Mouse (Mus musculus) embryonic facial prominence, embryonic 11.5 days (tissue): ENCODE measurements at regions not wholly inside any gene's neighbourhood (a gene's known extent, or its start where the extent isn't known, plus 50 kb on each side); places are given as distances from the start of the nearest gene placed in this dataset.

Experiments used
- ATAC-seq: fragments of 200-750 bp; cut with Nextera tagmentation; replicated peaks from 2 replicates; pipeline ENCODE4 v1.8.0; 2017; ENCODE audit warnings: low read depth; ENCODE audit not compliant: insufficient number of reproducible peaks, low FRiP score, low TSS enrichment
- DNase-seq: peaks from one replicate; pipeline ENCODE4 v3.0.0-alpha.2; 2015; ENCODE audit warnings: low spot score
- H3K27ac ChIP-seq: fragments of 300-500 bp; sonication (generic); replicated peaks from 2 replicates; pipeline ENCODE4 v1.5.1; 2014; ENCODE audit warnings: mild to moderate bottlenecking, low read depth, low read length, control low read depth
- H3K27me3 ChIP-seq: fragments of 300-500 bp; sonication (generic); 2 replicates; pipeline ENCODE4 v1.6.1; 2014; ENCODE audit warnings: mild to moderate bottlenecking, low read length, moderate library complexity, mixed read lengths; ENCODE audit not compliant: control insufficient read depth, insufficient read depth
- H3K36me3 ChIP-seq: fragments of 300-500 bp; sonication (generic); replicated peaks from 2 replicates; pipeline ENCODE4 v1.6.1; 2014; ENCODE audit warnings: low read depth, mild to moderate bottlenecking, low read length, moderate library complexity, mixed read lengths; ENCODE audit not compliant: control insufficient read depth, insufficient read depth
- H3K4me1 ChIP-seq: fragments of 300-500 bp; sonication (generic); 2 replicates; pipeline ENCODE4 v1.6.1; 2014; ENCODE audit warnings: low read length, mixed read lengths; ENCODE audit not compliant: control insufficient read depth, insufficient read depth
- H3K4me2 ChIP-seq: fragments of 300-500 bp; sonication (generic); 2 replicates; pipeline ENCODE4 v1.6.1; 2014; ENCODE audit warnings: low read depth, mild to moderate bottlenecking, control low read depth, low read length, moderate library complexity
- H3K4me3 ChIP-seq: fragments of 300-500 bp; sonication (generic); 2 replicates; pipeline ENCODE4 v1.5.1; 2014; ENCODE audit warnings: low read depth, low read length, control low read depth
- H3K9ac ChIP-seq: fragments of 300-500 bp; sonication (generic); replicated peaks from 2 replicates; pipeline ENCODE4 v1.6.1; 2014; ENCODE audit warnings: mild to moderate bottlenecking, control low read depth, low read length
- H3K9me3 ChIP-seq: fragments of 300-500 bp; sonication (generic); replicated peaks from 2 replicates; pipeline ENCODE4 v1.6.1; 2016; ENCODE audit warnings: mild to moderate bottlenecking, low read length, inconsistent platforms, mixed read lengths; ENCODE audit not compliant: control insufficient read depth
- WGBS: fragments of 180-500 bp; shearing (Covaris S2); extraction: QIAGEN DNeasy Blood & Tissue Kit; methylation state at CpG from one replicate; pipeline ENCODE4 v1.1.7; 2014; 5-methylcytosine and 5-hydroxymethylcytosine counted together

GRCm38 (mm10) chr1:92766496-92766895, 64.9 kb upstream of the Gpc1 start:
- H3K4me1 ChIP-seq, result no peaks in the 10 kb centered on the region
- no peaks in the 10 kb centered on the region for H3K36me3 ChIP-seq
- no peak overlapping the region for H3K4me2 ChIP-seq
- H3K27ac ChIP-seq, result no peak overlapping the region
- whole genome bisulfite sequencing, result 86% methylated on average over 7 of the region's 7 CpGs
- ATAC-seq (no peak), DNase-seq (no peak)
- H3K9ac ChIP-seq, result no peak overlapping the region
- no peaks in the 10 kb centered on the region for H3K27me3 ChIP-seq
- H3K9me3 ChIP-seq, result no peaks in the 10 kb centered on the region
- H3K4me3 ChIP-seq, result no peak overlapping the region

- Histone ChIP-seq H3K4me1 (no peaks in the 10 kb centered on the region; the same call in 1 of the 2 replicates), H3K27me3 (no peaks in the 10 kb centered on the region; the same call in 1 of the 2 replicates), H3K27ac (no peak overlapping the region), H3K4me3 (no peak overlapping the region), H3K9me3 (no peaks in the 10 kb centered on the region), H3K36me3 (no peaks in the 10 kb centered on the region), H3K4me2 (no peak overlapping the region; the same call in 1 of the 2 replicates), H3K9ac (no peak overlapping the region)
- DNase-seq (peak; percentile 31), ATAC-seq (no peak)
- WGBS, result 57% methylated on average over 20 of the region's 20 CpGs
These were observed 76.5 kb upstream of the Gpc1 start for GRCm38 (mm10) chr1:92754793-92755488.

GRCm38 (mm10) chr1:92751700-92752136, 79.7 kb upstream of the Gpc1 start:
- no peak for ATAC-seq
- H3K36me3 ChIP-seq, result no peaks in the 10 kb centered on the region
- no peaks in the 10 kb centered on the region; the same call in 1 of the 2 replicates for H3K4me1 ChIP-seq
- 32% methylated on average over 4 of the region's 4 CpGs for WGBS
- no peak overlapping the region for H3K9ac ChIP-seq
- DNase-seq, result no peak
- H3K27me3 ChIP-seq, result no peaks in the 10 kb centered on the region; the same call in 1 of the 2 replicates
- no peak overlapping the region for H3K4me3 ChIP-seq
- no peaks in the 10 kb centered on the region for H3K9me3 ChIP-seq
- H3K27ac ChIP-seq, result no peak overlapping the region
- H3K4me2 ChIP-seq, result no peak overlapping the region

DNA sequence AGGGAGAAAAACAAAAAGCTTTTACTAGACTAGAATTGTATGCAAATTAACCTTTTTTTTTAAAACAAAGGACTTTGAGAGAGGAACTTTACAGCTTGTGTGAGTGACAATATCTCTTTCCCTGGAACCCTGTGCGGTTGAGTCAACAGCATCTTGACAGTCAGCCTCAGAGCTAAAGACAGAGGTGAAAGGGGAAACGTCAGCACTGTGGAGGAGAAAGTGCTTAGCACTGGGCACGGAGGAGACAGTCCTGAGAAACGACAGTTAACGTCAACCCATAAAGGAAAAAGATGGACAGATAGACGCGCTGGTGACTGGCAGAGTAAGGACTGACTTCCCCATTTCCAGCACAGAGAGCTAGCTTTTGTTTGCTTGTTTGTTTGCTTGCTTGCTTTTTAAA, 82.0 kb upstream of the Gpc1 start:
- no peak overlapping the region for H3K4me3 ChIP-seq
- DNase-seq (no peak), ATAC-seq (no peak)
- H3K36me3 ChIP-seq, result no peaks in the 10 kb centered on the region
- no peak overlapping the region for H3K9ac ChIP-seq
- H3K9me3 ChIP-seq, result no peaks in the 10 kb centered on the region
- H3K27me3 ChIP-seq, result no peaks in the 10 kb centered on the region; the same call in 1 of the 2 replicates
- WGBS, result 70% methylated on average over 7 of the region's 7 CpGs
- no peaks in the 10 kb centered on the region; the same call in 1 of the 2 replicates for H3K4me1 ChIP-seq
- H3K4me2 ChIP-seq, result no peak overlapping the region
- no peak overlapping the region for H3K27ac ChIP-seq

DNA sequence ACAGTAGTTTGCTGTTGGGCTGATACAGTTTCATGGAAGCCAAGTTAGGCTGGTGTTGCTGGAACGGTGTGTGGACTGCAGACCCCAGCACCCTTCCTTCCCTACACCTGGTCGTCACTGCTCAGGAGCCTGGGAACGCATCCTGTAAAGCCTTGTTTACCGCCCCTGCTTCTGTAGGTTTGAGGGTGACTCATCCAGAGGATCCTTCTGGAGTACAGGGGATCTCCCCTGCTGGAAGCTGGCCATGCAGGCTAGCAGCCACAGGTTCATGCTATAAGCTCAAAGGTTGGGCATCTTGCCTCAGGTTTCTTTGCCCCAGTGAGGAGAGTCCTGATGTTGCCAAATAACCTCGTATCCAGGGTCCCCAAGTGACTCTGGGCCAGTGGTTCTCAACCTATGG, 86.2 kb upstream of the Gpc1 start:
- Histone ChIP-seq H3K27me3 (no peaks in the 10 kb centered on the region), H3K4me1 (no peaks in the 10 kb centered on the region), H3K27ac (no peak overlapping the region), H3K9ac (no peak overlapping the region), H3K4me3 (no peak overlapping the region), H3K36me3 (no peaks in the 10 kb centered on the region), H3K4me2 (no peak overlapping the region), H3K9me3 (no peaks in the 10 kb centered on the region)
- ATAC-seq, result no peak
- 82% methylated on average over 5 of the region's 5 CpGs for WGBS
- DNase-seq, result no peak

GRCm38 (mm10) chr1:92744528-92745241, 86.8 kb upstream of the Gpc1 start:
- ATAC-seq (no peak), DNase-seq (no peak)
- H3K4me2 ChIP-seq, result no peak overlapping the region
- no peaks in the 10 kb centered on the region for H3K4me1 ChIP-seq
- no peaks in the 10 kb centered on the region for H3K27me3 ChIP-seq
- H3K9ac ChIP-seq, result no peak overlapping the region
- H3K27ac ChIP-seq, result no peak overlapping the region
- 74% methylated on average over 9 of the region's 9 CpGs for WGBS
- no peak overlapping the region for H3K4me3 ChIP-seq
- no peaks in the 10 kb centered on the region for H3K9me3 ChIP-seq
- no peaks in the 10 kb centered on the region for H3K36me3 ChIP-seq

DNA sequence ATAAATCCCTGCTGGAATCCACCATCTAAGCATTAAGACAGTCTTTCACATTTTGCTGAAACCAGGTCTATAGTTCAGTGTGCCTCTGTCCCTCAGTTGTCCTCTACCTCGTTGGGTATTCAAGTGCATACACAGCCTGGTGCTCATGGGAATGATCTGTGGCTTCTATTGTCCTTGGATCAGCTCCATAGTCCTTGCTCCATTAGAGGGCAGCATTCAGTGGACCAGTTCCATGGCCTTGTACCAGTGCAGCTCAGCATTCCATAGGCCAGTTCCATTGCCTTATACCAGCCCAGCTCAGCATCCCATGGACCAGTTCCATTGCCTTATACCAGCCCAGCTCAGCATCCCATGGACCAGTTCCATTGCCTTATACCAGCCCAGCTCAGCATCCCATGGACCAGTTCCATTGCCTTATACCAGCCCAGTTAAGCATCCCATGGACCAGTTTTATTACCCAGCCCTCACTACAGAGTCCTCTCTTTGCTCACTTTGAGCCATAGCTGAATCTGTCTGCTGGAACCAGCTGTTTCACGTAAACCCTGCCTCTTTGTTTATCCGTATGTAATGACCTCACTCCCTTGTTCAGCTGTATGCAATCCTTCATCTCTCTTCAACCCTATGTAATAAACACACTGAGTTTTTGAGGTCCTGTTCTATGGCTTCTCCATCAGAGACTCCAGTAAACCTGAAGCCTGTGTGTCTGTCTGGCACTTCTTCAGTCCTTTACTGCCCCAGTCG, 88.4 kb upstream of the Gpc1 start:
- H3K4me3 ChIP-seq, result no peak overlapping the region
- H3K27me3 ChIP-seq, result no peaks in the 10 kb centered on the region; the same call in 1 of the 2 replicates
- WGBS, result 75% methylated on average over 4 of the region's 4 CpGs

More for the DNA sequence above, 88.4 kb upstream of the Gpc1 start:
- Histone ChIP-seq H3K27ac (no peak overlapping the region), H3K4me1 (no peaks in the 10 kb centered on the region), H3K9ac (no peak overlapping the region), H3K4me2 (no peak overlapping the region), H3K36me3 (no peaks in the 10 kb centered on the region), H3K9me3 (no peaks in the 10 kb centered on the region)
- ATAC-seq (0 out of 2 replicates have a peak, but pooled peaks have one; percentile 36), DNase-seq (no peak)
